Comparison of ENCODE assay signal across 29 mouse cellular contexts in the genomic region with DNA sequence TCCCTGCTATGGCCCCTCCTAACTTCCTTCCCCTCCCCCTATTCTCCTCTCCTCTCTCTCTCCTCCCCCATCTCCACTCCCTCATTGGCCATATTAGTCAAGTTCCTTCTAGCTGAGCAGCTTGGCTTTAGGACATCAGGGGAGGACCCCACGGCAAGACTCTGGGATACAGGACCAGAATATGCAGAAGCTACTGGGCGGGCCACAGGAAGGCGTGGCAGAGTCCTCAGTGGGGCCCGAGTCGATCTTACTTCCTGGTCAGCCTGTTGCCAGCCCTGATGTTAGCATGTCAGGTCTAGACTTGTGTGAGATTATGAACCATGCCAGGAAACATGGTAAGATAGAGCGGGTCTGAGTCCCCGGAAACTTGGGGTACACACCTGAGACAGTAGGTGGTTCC. TPM values are rescaled to one million over a fixed set of nuclear protein-coding genes. Genes with fewer than 3 reads are reported as not detected.
DNase-seq lines count a peak whose midpoint lies in the region; ATAC-seq and TF ChIP-seq lines count a peak whose summit lies in the region.
"Had no signal": no experiment of that assay in that cellular context is flagged by ENCODE, and none has a peak within 500 bp of the region (broad histone marks: within the 10 kb centered on the region; RNA-seq: fewer than 3 reads in every experiment).

No protein-coding gene starts in this region.

- no peak for TF ChIP-seq EP300 in stomach, postnatal 0 days (optimal IDR thresholded peaks at IDR 0.05)

- peak; percentile 39 for DNase-seq in forebrain, embryonic 11.5 days (ENCODE audit: low spot score)
- peak; percentile 21 for DNase-seq in ES-CJ7 (ENCODE audit: low read depth, low spot score)
- peak; percentile 25 for DNase-seq in stomach, postnatal 0 days (ENCODE audit: low spot score)
- no peak for DNase-seq in cerebellum, postnatal 14 days
- DNase-seq in kidney, adult 9 months, result no peak
- DNase-seq: adrenal gland, adult 8-10 months; adrenal gland, postnatal 25 days; cerebellum, adult 11-12 months; cerebellum, adult 8-10 months; cerebellum, postnatal 25 days; forebrain, postnatal 0 days; gastrocnemius, adult 2 months; gastrocnemius, postnatal 14 days; heart, adult 18-20 months; heart, postnatal 14 days; heart, postnatal 4 days had no signal

- TF ChIP-seq CTCF in stomach, postnatal 0 days (IDR thresholded peaks at IDR 0.05; ENCODE audit: low read depth), result no peak

- ATAC-seq in forebrain, embryonic 11.5 days (replicated peaks; ENCODE audit: low FRiP score), result no peak
- ATAC-seq in forebrain, embryonic 16.5 days, result no peak
- ATAC-seq in intestine, embryonic 15.5 days, result peak; percentile 56; the same call in 1 of the 2 replicates
- ATAC-seq in stomach, postnatal 0 days (ENCODE audit: low FRiP score, low TSS enrichment), result peak; percentile 27; the same call in 1 of the 2 replicates
- ATAC-seq: activated CD4-positive, CD25-positive, alpha-beta regulatory T cell, adult 4 months; forebrain, embryonic 13.5 days; forebrain, postnatal 0 days; hindbrain, postnatal 0 days; inflammation-experienced regulatory T-cells, adult 6 months had no signal

- H3K9me3 ChIP-seq in forebrain, embryonic 11.5 days (ENCODE audit: control insufficient read depth, low read length), result no peaks in the 10 kb centered on the region
- no peaks in the 10 kb centered on the region for H3K9me3 ChIP-seq in forebrain, embryonic 16.5 days (ENCODE audit: control insufficient read depth, low read length)
- no peaks in the 10 kb centered on the region for H3K9me3 ChIP-seq in intestine, embryonic 15.5 days
- no peaks in the 10 kb centered on the region for H3K9me3 ChIP-seq in stomach, postnatal 0 days (ENCODE audit: control insufficient read depth, low read length)
- H3K9me3 ChIP-seq: embryonic facial prominence, embryonic 12.5 days; embryonic facial prominence, embryonic 15.5 days; forebrain, embryonic 13.5 days; G1E; heart, embryonic 10.5 days; heart, embryonic 13.5 days had no signal

- no peaks in the 10 kb centered on the region for H3K27me3 ChIP-seq in forebrain, embryonic 11.5 days (ENCODE audit: control insufficient read depth, insufficient read depth, low read length)
- H3K27me3 ChIP-seq in forebrain, embryonic 16.5 days (replicated peaks; ENCODE audit: control insufficient read depth, insufficient read depth, low read length), result peaks cover 4% of the 10 kb centered on the region; the same call in 1 of the 2 replicates
- no peaks in the 10 kb centered on the region for H3K27me3 ChIP-seq in intestine, embryonic 15.5 days (replicated peaks)
- no peaks in the 10 kb centered on the region for H3K27me3 ChIP-seq in stomach, postnatal 0 days (ENCODE audit: control insufficient read depth, insufficient read depth, low read length)
- H3K27me3 ChIP-seq: embryonic facial prominence, embryonic 12.5 days; embryonic facial prominence, embryonic 15.5 days; forebrain, embryonic 13.5 days had no signal

- H3K27ac ChIP-seq in forebrain, embryonic 11.5 days (ENCODE audit: low read depth, low read length), result no peak overlapping the region
- no peak overlapping the region for H3K27ac ChIP-seq in forebrain, embryonic 16.5 days (ENCODE audit: low read length)
- H3K27ac ChIP-seq in intestine, embryonic 15.5 days, result no peak overlapping the region
- H3K27ac ChIP-seq in stomach, postnatal 0 days (replicated peaks), result no peak overlapping the region
- H3K27ac ChIP-seq: embryonic facial prominence, embryonic 12.5 days; embryonic facial prominence, embryonic 15.5 days; forebrain, embryonic 13.5 days; gastrocnemius, adult 2 months; heart, embryonic 13.5 days; hindbrain, embryonic 14.5 days; hindbrain, postnatal 0 days had no signal

- no peaks in the 10 kb centered on the region for H3K4me1 ChIP-seq in forebrain, embryonic 11.5 days (replicated peaks; ENCODE audit: control insufficient read depth, insufficient read depth, low read length)
- H3K4me1 ChIP-seq in forebrain, embryonic 16.5 days (replicated peaks; ENCODE audit: control insufficient read depth, insufficient read depth, low read length), result no peaks in the 10 kb centered on the region
- no peaks in the 10 kb centered on the region for H3K4me1 ChIP-seq in intestine, embryonic 15.5 days (replicated peaks)
- H3K4me1 ChIP-seq in stomach, postnatal 0 days (replicated peaks; ENCODE audit: control insufficient read depth, insufficient read depth), result no peaks in the 10 kb centered on the region
- H3K4me1 ChIP-seq: embryonic facial prominence, embryonic 12.5 days; embryonic facial prominence, embryonic 15.5 days; forebrain, embryonic 13.5 days had no signal

- no peak overlapping the region for H3K4me2 ChIP-seq in forebrain, embryonic 11.5 days (ENCODE audit: low read depth, low read length, severe bottlenecking)
- no peak overlapping the region for H3K4me2 ChIP-seq in forebrain, embryonic 16.5 days (ENCODE audit: low read length)
- H3K4me2 ChIP-seq in intestine, embryonic 15.5 days (replicated peaks), result no peak overlapping the region
- no peak overlapping the region for H3K4me2 ChIP-seq in stomach, postnatal 0 days (replicated peaks; ENCODE audit: low read depth)
- H3K4me2 ChIP-seq: embryonic facial prominence, embryonic 12.5 days; embryonic facial prominence, embryonic 15.5 days; forebrain, embryonic 13.5 days; heart, embryonic 13.5 days; hindbrain, embryonic 14.5 days had no signal

- 90% methylated on average over 7 of the region's 7 CpGs for WGBS in forebrain, embryonic 11.5 days
- 91% methylated on average over 7 of the region's 7 CpGs for WGBS in forebrain, embryonic 16.5 days
- 76% methylated on average over 7 of the region's 7 CpGs for WGBS in intestine, embryonic 15.5 days
- 56% methylated on average over 7 of the region's 7 CpGs for WGBS in stomach, postnatal 0 days

- H3K4me3 ChIP-seq in forebrain, embryonic 11.5 days (ENCODE audit: low read depth, low read length), result no peak overlapping the region
- H3K4me3 ChIP-seq in forebrain, embryonic 16.5 days (replicated peaks; ENCODE audit: low read length), result no peak overlapping the region
- no peak overlapping the region for H3K4me3 ChIP-seq in intestine, embryonic 15.5 days (replicated peaks)
- H3K4me3 ChIP-seq in stomach, postnatal 0 days (ENCODE audit: low read depth, low read length), result no peak overlapping the region
- H3K4me3 ChIP-seq: embryonic facial prominence, embryonic 12.5 days; embryonic facial prominence, embryonic 15.5 days; erythroblast, embryonic 14.5 days; forebrain, embryonic 13.5 days; gastrocnemius, adult 2 months; heart, embryonic 10.5 days; heart, embryonic 13.5 days had no signal

- H3K36me3 ChIP-seq in forebrain, embryonic 11.5 days (ENCODE audit: control insufficient read depth, insufficient read depth, low read length), result no peaks in the 10 kb centered on the region
- H3K36me3 ChIP-seq in forebrain, embryonic 16.5 days (ENCODE audit: control insufficient read depth, insufficient read depth), result no peaks in the 10 kb centered on the region
- H3K36me3 ChIP-seq in intestine, embryonic 15.5 days, result no peaks in the 10 kb centered on the region
- no peaks in the 10 kb centered on the region for H3K36me3 ChIP-seq in stomach, postnatal 0 days (ENCODE audit: control insufficient read depth, insufficient read depth, low read length)
- H3K36me3 ChIP-seq: embryonic facial prominence, embryonic 12.5 days; embryonic facial prominence, embryonic 15.5 days; G1E; heart, embryonic 10.5 days; heart, embryonic 13.5 days had no signal

- H3K9ac ChIP-seq in forebrain, embryonic 11.5 days (ENCODE audit: low read length), result no peak overlapping the region
- no peak overlapping the region for H3K9ac ChIP-seq in forebrain, embryonic 16.5 days (replicated peaks; ENCODE audit: low read depth, low read length)
- H3K9ac ChIP-seq in intestine, embryonic 15.5 days, result no peak overlapping the region
- H3K9ac ChIP-seq in stomach, postnatal 0 days (ENCODE audit: low read length), result no peak overlapping the region
- H3K9ac ChIP-seq: embryonic facial prominence, embryonic 12.5 days; embryonic facial prominence, embryonic 15.5 days; forebrain, embryonic 13.5 days; forebrain, postnatal 0 days; heart, embryonic 13.5 days; hindbrain, embryonic 14.5 days had no signal

RNA-seq across cellular contexts. Expression of a gene that starts 10.6 kb away (rescaled TPM):
- polyA plus RNA-seq in forebrain, embryonic 11.5 days (2014; fragmentation: Nextera tagmentation; extraction: Ambion mirVana), result 1.5 and 1.6 TPM in 2 replicates
- polyA plus RNA-seq in forebrain, embryonic 16.5 days (2015; fragmentation: Nextera tagmentation; extraction: Ambion mirVana), result 0.71 and 1.1 TPM in 2 replicates
- 16.3 and 17.8 TPM in 2 replicates for polyA plus RNA-seq in intestine, embryonic 15.5 days (2015; fragmentation: Nextera tagmentation; extraction: Ambion mirVana)
- polyA plus RNA-seq in stomach, postnatal 0 days (2015; fragmentation: Nextera tagmentation; extraction: Ambion mirVana), result 6.6 and 9.2 TPM in 2 replicates
- polyA plus RNA-seq: activated CD4-positive, CD25-positive, alpha-beta regulatory T cell, adult 4 months; G1E; inflammation-experienced regulatory T-cells, adult 6 months had no signal

RNA-seq across cellular contexts. Expression of a gene that starts 14.9 kb away (rescaled TPM):
- 5.8 and 7.8 TPM in 2 replicates for polyA plus RNA-seq in forebrain, embryonic 11.5 days (2014; fragmentation: Nextera tagmentation; extraction: Ambion mirVana)
- polyA plus RNA-seq in forebrain, embryonic 16.5 days (2015; fragmentation: Nextera tagmentation; extraction: Ambion mirVana), result 8.3 and 11.0 TPM in 2 replicates
- polyA plus RNA-seq in intestine, embryonic 15.5 days (2015; fragmentation: Nextera tagmentation; extraction: Ambion mirVana), result 3.9 and 5.1 TPM in 2 replicates
- polyA plus RNA-seq in stomach, postnatal 0 days (2015; fragmentation: Nextera tagmentation; extraction: Ambion mirVana), result 1.8 and 2.3 TPM in 2 replicates
- polyA plus RNA-seq: erythroblast, embryonic 14.5 days had no signal

Comparison
In these comparisons a context has a peak if more than half of its experiments do, and no peak if none do; other contexts are left out.
1. ATAC-seq: peak in intestine, embryonic 15.5 days (single experiment) and stomach, postnatal 0 days (single experiment); none in forebrain, embryonic 11.5 days (single experiment) and forebrain, embryonic 16.5 days (single experiment).
2. DNase-seq: peak in forebrain, embryonic 11.5 days (single experiment), ES-CJ7 (single experiment) and stomach, postnatal 0 days (single experiment); none in cerebellum, postnatal 14 days (0 of 2) and kidney, adult 9 months (single experiment).